Mouse (Mus musculus): ENCODE results near the gene Zfp932. TPM values are rescaled to one million over a fixed set of nuclear protein-coding genes. Genes with fewer than 3 reads are reported as not detected.

Zfp932 gene
- polyA plus RNA-seq, 1 experiment from 2014 or later: 30.8 TPM

Other genes starting within 250 kb of the Zfp932 start
- gene 4930522L14Rik, start 244.6 kb upstream of the Zfp932 start, polyA plus RNA-seq (2014; fragmentation: Nextera tagmentation; extraction: Ambion mirVana): 3.0 and 5.0 TPM in 2 replicates
- gene Gm15446, start 73.1 kb upstream of the Zfp932 start, polyA plus RNA-seq (2014; fragmentation: Nextera tagmentation; extraction: Ambion mirVana): 0.59 and 0.76 TPM in 2 replicates
- 5.3 and 7.5 TPM in 2 replicates for gene Gm17655, start 76.0 kb downstream of the Zfp932 start, polyA plus RNA-seq (2014; fragmentation: Nextera tagmentation; extraction: Ambion mirVana)
- gene Gm35315, start 97.9 kb downstream of the Zfp932 start, polyA plus RNA-seq (2014; fragmentation: Nextera tagmentation; extraction: Ambion mirVana): 0.33 and 0.50 TPM in 2 replicates
- gene Plcxd1, start 103.4 kb downstream of the Zfp932 start, polyA plus RNA-seq (2014; fragmentation: Nextera tagmentation; extraction: Ambion mirVana): 2.0 and 2.7 TPM in 2 replicates
- gene Gtpbp6, start 111.7 kb downstream of the Zfp932 start, polyA plus RNA-seq (2014; fragmentation: Nextera tagmentation; extraction: Ambion mirVana): 57.3 and 61.5 TPM in 2 replicates
- 12.2 and 17.1 TPM in 2 replicates for gene Zfp605, start 113.6 kb downstream of the Zfp932 start, polyA plus RNA-seq (2014; fragmentation: Nextera tagmentation; extraction: Ambion mirVana)
- gene Chfr, start 139.3 kb downstream of the Zfp932 start, polyA plus RNA-seq (2014; fragmentation: Nextera tagmentation; extraction: Ambion mirVana): 101 and 108 TPM in 2 replicates
- gene Golga3, start 180.2 kb downstream of the Zfp932 start, polyA plus RNA-seq (2014; fragmentation: Nextera tagmentation; extraction: Ambion mirVana): 30.4 and 31.5 TPM in 2 replicates
- gene Ankle2, start 234.5 kb downstream of the Zfp932 start, polyA plus RNA-seq (2014; fragmentation: Nextera tagmentation; extraction: Ambion mirVana): 30.4 and 33.8 TPM in 2 replicates